Mouse (Mus musculus) spleen, embryonic (tissue): ENCODE measurements around the gene Rbm12.

ENCODE experiments used
- CTCF ChIA-PET: fragments of 350-600 bp; sonication (Branson Sonifier 250); formaldehyde crosslinking; loops from one replicate; lab custom pipeline; 2022; lab: Charles Lee

Gene Rbm12

DNA sequence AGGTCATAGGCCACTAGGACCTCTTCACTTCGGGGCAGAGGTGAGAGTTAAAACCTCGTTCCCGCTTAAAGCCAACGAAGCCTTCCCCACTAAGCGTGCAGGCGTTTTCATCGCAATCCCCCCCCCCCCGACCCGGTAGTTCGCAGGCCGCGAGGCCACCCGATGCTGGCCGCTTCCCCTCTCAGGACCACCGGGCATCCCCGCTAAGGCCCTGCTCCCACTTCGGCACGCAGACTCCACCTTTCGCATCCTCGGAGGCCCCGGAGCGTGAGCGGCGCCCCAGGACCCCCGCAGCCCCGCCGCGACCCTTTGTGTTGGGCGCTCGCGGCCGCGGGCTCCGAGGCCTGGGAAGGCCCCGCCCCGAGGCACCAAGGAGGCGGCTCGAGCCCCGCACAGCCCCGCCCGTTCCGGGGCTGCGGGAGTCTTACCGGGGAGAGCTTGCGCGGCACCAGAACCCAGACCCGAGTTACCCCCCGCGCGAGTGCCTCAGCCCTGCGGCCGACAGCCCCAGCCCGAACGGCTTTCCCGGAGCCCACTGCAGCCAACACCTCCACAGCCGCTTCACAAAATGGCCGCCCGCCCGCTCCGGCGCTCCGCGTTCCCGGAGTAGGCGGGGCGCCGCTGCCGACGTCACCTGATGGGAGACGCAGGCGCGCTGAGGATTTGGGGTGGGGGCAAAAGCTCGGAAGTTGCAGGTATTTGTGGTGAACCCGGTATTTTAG, at the start of gene Rbm12, which contains the start of gene Cpne1:
Gene Rbm12, minus strand, starts transcription at position 621 of the 722 bp plus-strand sequence.
Gene Cpne1, minus strand, starts transcription at position 608 of the 722 bp plus-strand sequence.
- CTCF ChIA-PET, result interaction anchor here (0.6 to 1.1 kb wide), 4 partner anchors 22 to 404 kb away, joined by 3 to 4 read pairs (median 4); no protein-coding TSS in a partner anchor

DNA sequence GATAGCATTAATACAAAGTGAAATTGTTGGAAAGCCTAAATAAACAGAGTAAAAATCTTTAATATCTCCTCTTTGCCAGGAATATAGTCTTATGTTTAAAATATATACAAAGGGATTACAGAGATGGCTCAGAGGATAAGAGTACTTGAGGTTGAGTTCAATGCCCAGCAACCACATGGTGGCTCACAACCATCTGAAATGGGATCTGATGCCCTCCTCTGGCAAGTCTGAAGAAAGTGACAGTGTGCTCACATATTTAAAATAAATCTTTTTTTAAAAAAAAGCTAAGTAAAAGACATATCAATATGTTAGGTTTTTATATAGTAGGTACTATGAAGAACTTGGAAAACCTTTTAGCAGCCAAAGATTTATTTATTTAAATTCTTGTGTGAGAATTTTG, 39.8 kb upstream of the Rbm12 start:
- CTCF ChIA-PET, result interaction anchor here (0.7 to 1.6 kb wide), 2 partner anchors 13 to 122 kb away, joined by 3 read pairs; no protein-coding TSS in a partner anchor

DNA sequence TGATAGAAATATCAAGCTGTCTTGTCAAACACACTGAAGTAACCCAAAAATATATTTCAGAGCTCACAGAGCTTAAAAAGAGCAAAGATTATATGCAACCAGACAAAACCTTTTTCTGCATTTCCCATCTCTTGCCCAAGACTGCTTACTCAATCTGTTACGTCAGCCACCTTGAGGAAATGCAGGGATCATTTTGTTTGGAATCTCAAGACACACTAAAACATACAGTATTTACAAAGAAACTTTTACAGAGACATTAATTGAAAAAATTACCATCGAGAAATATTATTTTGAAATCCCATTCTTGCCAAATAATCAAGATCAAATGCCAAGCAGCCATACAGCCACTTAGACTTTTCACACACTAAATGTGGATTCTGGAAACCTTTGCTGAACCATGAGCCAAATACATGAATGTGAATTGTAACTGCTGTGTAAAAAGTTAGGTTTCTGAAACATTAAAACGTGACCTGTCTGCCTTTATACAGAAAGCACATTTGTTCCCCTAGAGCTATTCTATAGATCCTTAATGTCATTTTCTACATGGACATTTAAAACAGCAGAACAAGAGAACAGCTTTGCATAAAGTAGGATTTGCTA, 35.6 kb upstream of the Rbm12 start:
- CTCF ChIA-PET, result interaction anchor here (1.1 kb wide), 1 partner anchor 37 kb away, joined by 3 read pairs; no protein-coding TSS in a partner anchor

DNA sequence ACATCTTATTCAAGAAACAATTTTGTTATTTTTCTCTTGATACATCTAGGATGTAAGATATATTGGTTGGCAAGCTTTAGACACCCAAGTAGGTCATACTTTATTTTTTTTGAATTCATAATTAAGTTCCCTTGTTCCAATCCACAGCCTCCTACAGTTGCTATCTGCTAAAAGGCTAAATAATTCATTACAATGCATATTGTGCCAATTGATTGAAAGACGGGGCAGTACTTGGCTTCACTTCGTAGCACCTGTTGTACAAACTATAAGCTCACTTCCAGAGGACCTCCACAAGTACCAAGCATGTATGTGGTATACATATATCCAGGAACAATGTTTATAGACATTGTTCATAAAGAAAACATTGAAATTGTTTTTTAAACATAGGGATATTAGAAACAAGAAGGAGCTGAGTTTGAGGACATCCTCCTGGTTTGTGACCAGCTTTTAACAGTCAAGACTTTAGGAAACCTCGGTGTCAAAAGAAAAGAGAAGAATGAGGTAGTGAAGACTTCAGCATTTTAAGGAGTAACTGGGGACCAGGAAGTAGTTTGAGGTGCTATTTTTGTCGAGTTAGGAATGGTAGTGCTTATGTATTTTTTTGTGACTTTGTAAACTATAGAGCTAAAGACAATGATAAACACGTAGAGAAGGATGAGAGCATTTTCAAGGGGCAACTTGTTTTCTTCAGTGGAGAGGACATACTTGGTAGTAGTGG, 34.7 kb upstream of the Rbm12 start:
- CTCF ChIA-PET, result interaction anchor here (1.1 kb wide), 1 partner anchor 36 kb away, joined by 3 read pairs; no protein-coding TSS in a partner anchor

DNA sequence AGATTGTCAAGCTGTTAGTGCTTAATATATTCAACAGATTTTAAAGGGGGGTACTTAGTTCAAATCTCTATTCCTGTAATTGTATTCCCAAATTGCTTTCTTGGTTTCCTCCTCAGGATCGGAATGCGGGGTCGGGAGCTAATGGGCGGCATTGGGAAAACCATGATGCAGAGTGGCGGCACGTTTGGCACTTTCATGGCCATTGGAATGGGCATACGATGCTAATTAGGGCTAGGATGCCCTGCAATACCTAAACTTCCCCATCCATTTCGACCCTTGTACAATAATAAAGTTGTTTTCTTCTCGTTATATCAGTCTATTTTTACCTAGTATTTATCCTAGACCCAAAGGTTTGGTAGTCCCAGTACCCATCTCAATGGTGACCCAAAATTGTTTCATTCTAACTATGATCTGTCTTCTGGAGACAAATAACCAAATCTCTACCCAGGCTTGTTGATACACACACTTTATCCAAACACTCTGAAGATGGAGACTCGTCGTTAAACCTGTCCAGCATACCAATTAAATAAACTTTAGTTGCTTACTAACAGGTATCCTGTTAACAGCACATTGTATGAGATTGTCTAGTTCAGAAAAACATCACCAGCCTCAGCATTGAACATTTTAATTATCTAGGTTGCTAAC, 33.8 kb upstream of the Rbm12 start:
- CTCF ChIA-PET, result interaction anchor here (0.6 kb wide), 1 partner anchor 148 kb away, joined by 3 read pairs; no protein-coding TSS in a partner anchor

DNA sequence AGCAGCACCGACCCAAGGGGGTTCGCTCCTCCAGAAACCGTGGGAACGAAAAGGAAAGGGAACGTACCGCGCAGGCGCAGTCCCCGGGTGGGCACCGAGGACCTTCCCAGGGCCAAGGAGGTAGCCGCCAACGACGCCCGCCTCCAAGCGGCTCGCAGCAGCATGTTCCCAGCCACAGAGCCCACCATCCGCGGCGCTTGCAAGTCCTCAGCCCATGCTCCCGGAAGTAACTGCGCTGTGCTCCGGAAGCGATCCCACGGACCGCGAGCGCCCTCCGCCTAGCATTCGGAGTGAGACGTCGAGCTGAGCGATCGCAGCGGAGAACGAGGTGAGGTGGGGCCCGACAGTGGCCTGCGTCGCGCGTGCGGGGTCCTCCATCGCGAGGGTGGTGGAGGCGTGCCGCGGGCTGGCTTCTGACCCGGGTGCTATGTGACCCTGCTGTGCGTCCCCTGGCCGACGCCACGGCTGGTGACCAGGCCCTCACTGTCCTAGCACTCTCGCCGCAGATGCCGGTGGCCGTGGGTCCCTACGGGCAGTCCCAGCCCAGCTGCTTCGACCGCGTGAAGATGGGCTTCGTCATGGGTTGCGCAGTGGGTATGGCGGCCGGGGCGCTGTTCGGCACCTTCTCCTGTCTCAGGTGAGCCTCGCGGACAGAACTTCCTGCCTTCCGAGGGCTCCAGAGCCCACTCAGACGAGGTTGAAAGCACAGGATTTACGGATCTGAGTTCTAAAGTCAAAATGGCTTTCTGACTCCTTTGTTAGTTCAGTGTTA, 32.4 kb upstream of the Rbm12 start, which contains the start of the genes Romo1 and Nfs1:
Gene Romo1, plus strand, starts transcription at position 87 of the 772 bp plus-strand sequence.
Gene Nfs1, minus strand, starts transcription at position 234 of the 772 bp plus-strand sequence.
- CTCF ChIA-PET, result no interaction called here

DNA sequence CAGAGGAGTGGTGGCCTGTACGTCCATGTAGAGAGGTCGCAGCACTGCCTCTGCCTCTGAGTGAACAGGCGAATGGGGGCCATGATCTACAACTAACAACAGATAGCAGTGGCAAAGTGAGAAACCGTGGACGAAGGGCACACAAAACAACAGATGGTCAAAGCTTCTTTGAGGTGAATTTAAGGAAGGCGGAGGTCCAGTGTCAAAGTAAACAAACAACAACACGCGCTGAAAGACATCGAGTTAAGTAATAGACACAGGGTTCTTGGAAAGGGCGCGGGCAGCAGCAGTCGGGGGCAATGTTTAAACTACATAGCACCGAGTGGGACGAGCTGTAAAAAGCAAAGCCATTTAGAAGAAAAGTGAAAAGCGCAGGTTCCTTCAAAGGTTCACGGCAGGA, 31.6 kb upstream of the Rbm12 start:
- CTCF ChIA-PET, result interaction anchor here (0.7 kb wide), 1 partner anchor 125 kb away, joined by 3 read pairs; no protein-coding TSS in a partner anchor

DNA sequence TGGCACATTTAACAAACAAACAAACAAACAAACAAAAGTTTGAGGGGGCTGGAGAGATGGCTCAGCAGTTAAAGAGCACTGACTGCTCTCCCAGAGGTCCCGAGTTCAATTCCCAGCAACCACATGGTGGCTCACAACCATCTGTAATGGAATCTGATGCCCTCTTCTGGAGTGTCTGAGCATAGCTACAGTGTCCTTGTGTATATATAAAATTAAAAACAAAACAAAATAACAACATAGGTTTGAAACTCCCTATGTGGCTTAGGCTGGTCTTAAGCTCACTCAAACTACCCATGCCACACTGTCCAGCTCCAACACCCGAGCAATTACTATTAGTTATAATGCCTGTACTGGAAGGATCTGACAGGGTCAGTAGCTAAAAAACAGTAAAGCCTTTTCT, 31.0 kb upstream of the Rbm12 start:
- CTCF ChIA-PET, result interaction anchor here (0.7 kb wide), 1 partner anchor 125 kb away, joined by 3 read pairs; no protein-coding TSS in a partner anchor

DNA sequence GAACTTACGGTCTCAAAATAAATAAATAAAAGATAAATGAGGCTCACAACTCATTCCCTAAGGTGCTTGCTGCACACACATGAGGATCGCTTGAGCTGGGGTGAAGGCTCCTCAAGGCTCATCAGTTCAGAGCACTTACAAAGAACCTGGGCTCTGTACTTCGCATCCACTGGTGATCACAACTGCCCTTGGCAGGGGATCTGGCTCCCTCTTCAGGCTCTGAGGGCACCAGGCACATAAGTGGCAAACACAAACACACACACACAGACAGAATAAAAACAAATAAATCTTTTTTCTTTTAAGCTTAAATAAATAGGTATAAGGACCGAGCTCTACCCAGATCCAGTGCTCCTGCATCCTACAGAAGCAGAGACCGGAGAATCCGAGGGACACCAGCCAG, 23.9 kb upstream of the Rbm12 start:
- CTCF ChIA-PET, result no interaction called here

DNA sequence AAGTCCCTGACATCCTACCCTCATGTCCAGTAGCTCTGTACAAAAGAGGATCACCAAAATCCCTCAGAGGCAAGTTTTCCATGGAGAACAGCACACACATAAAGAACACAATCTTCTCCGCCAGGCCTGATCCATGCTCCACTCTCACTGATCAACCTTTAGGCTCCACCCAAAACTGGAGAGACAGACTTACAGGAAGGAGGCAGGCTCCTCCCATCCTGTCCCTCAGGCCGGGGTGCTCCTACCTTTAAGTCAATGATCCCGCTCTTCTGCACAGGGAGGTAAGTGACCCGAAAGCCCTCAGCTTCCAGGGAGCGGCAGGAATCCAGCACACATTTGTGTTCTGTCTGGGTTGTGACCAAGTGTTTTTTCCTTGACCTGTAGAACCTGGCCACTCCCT, 22.4 kb upstream of the Rbm12 start:
- CTCF ChIA-PET, result no interaction called here

DNA sequence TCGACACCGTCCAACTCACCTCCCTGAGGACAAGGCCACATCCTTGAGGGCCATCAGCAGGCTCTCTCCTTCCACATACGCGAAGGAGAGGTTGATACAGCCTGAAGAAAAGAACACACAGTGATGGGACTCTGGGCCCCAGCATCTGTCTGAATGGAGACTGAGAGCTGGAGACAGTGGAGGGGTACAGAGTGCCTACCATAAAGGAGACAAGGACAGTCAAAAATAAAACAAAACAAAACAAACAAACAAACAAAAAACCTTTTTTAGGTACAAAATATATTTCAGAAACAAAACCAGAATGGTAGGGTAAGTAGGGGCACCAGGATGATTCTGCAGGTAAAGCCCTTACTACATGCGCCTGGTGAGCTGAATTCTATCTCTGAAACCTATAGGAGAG, 15.2 kb upstream of the Rbm12 start, which contains the start of gene Gm28036:
Gene Gm28036, minus strand, starts transcription at position 101 of the 400 bp plus-strand sequence.
- CTCF ChIA-PET, result no interaction called here

DNA sequence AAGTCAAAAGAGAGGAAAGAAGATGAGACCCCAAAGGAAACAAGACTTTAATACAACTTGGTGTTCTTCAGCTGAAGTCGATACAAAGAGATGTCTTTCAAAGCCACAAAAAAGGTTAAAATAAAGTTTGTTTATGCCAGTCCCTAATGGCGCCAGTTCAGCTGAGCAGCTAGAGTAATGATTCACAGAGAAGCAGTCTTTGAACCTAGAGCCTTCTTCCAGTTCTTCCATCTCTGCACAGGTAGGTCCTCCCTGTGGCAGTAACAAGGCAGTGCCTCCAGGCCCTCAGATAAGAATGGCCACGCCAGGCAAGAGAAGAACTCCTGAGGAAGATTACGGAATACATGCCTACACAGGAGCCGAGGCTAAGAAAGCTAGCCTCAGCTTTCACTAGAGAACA, 12.0 kb upstream of the Rbm12 start:
- CTCF ChIA-PET, result no interaction called here

DNA sequence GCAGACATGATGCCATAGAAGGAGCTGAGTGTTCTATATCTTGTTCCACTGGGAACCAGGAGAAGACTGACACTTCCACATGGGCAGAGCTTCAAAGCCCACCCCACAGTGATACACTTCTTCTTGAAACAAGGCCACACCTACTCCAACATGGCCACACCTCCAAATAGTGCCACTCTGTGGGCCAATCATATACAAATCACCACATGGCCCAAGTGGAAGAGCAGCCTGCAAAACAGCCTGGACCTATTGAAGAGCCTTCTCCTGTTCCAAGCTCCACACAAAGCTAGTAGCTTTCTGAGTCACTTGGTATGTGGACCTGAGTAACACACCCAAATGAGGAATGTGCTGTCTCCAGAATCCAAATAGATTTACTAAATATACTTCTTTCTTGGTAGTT, 7.8 kb upstream of the Rbm12 start:
- CTCF ChIA-PET, result no interaction called here

DNA sequence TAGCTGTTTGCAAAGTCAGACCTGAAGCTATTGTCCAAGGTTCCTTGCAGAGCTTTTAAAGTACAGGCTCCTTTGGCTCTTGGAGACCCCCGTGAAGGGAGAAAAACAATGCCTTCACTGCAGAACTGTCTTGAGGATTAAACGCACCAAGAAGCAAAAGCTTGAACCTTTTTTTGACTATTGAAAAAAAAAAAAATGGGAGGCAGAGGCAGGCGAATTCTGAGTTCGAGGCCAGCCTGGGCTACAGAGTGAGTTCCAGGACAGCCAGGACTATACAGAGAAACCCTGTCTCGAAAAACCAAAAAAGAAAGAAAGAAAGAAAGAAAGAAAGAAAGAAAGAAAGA, 274 bp upstream of the Rbm12 start:
- CTCF ChIA-PET, result interaction anchor here (0.7 kb wide), 1 partner anchor 405 kb away, joined by 3 read pairs; no protein-coding TSS in a partner anchor

DNA sequence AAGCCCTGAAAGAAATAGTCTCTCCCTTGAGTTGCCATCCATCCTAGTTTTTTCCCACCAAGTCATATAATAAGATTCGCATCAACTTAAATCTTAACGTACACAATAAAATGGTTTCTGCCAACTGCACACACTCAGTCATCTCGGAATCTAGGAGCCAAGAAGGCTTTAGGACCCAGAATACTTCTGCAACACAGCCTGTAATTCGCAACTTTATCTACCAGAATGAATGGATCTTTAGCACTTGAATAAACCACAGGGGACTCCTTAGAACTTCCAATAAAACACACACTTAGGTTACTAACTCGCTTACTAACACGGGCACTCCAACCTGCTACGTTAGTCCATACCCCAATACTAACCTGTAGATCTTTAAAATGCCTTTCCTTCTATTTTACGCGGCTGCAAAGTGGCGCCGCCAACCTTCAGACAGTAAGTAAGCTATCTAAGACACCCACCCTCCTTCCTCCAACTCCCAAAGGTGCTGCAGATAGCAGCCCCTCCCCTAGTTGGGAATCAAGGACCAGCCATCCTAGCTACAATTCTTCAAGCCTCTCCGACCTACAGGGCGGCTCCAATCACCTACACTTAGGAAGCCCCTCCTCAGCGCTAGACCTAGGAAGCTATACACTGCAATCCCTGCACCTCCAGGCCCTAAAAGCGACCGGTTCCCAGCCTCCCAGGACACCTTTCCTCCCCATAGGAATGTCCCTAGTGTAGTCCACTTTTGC, 986 bp downstream of the Rbm12 start:
- CTCF ChIA-PET, result interaction anchor here (0.6 to 1.1 kb wide), 3 partner anchors 23 to 80 kb away, joined by 3 to 4 read pairs (median 4); no protein-coding TSS in a partner anchor

DNA sequence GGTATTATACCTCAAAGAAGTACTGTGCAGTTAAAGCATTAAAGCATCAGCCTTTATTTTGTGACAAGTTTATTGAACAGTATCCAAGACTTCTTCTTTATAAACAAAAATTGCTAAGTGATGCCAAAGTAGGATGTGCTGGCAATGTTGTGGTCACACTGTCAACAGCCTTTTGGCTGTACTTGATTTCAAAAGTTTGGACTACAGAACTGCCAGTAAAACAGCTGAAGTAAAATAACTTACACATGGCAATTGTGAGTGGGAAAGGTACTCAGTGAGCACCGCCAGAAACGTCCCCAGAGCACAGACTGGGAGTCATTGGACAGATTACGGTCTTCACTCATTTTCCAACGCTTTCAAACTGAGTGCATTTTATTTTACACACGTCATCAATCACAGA, 19.9 kb downstream of the Rbm12 start:
- CTCF ChIA-PET, result no interaction called here

DNA sequence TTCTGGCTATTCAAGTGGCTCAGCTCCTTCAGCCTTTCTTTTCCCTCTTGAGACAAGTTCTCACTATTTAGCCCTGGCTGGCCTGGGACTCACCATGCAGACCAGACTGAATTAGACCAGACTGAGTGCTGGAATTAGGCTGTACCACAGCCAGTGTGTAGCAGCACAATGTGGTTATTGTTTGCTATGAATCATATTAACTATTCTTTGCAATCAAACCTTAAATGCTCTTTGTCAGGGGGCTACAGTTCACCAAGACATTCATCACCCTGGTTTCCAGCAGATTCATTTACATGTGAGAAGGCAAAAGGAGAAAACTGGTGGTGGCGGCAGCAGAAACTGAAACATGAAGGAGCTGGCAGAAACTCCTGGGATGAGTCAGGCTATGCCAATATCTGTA, 22.0 kb downstream of the Rbm12 start:
- CTCF ChIA-PET, result no interaction called here

DNA sequence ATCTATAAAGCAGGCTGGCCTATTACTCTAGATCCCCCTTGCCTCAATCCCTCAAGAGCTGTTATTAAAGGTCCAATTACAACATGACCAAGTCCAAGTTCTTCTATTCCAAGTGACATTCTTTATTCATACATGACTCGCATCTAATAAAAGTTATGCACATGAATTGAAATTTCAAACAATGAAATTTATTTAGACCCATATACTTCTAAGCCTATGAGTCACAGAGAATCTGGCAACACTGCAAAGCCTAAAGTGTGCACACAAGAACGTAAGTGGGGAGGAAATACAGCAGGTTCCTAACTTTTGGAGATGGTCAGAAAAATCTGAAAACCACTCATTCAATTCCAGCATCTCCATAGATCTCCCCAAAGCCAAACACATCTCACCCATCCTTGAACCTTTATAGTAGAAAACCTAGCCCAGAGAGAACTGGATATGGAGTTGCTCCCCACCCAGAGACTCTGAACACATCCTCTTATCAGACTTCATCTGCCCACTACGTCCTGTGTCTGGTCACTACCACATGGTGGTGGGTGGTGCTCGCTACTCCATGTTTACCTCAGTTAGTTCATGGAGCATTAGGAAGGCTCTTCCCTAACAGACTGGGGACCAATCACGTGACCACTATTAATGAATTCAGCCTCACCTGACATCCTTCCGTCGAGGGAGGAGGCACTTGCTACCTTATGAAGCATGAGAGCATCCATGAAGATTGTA, 24.2 kb downstream of the Rbm12 start:
- CTCF ChIA-PET, result no interaction called here

DNA sequence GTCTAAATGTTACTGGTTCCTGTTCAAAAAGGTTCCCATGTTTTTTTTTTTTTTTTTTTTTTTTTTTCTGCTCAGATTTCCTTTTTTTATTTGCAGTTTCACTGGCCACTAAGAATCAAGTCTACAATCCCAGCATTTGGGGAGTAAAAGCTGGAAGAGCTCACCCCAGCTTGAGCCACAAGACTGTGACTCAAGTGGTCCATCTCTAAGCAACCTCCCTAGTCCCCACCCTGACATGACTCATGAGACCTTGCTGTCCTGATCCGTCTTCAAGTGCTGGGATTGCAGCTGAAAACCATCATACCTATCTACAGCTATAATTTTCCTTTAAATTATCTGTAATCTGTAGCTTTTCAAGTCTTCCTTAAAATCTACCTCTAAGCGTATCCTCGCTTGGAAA, 27.2 kb downstream of the Rbm12 start:
- CTCF ChIA-PET, result interaction anchor here (0.6 to 0.7 kb wide), 2 partner anchors 1442 to 1697 kb away, joined by 3 read pairs; no protein-coding TSS in a partner anchor
